Mouse (Mus musculus): ENCODE measurements around the gene Ninj1. TPM values are rescaled to one million over a fixed set of nuclear protein-coding genes. Genes with fewer than 3 reads are reported as not detected.

The Ninj1 gene
- polyA plus RNA-seq, 1 experiment from 2014 or later: 22.3 TPM

DNA sequence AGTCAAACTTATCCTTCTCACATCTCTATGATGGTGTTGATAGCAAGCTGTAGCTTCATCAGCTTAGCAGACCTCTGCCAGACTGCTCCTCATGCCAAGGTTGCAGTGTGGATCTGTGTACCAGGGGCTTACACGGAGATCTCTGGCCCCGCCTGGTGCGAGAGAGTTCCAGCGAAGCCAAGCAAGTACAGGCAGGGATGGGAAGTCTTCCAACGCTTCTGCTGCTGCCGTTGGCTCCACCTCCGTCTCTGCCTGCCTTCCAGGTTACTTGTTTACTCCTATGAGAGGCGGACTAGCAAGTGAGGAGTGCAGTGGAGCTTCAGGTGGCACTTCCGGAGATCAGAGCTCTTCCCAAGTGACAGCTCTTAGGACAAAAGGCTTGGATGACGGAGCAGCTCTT, 37.0 kb downstream of the Ninj1 start:
- WGBS: 19% methylated on average over 10 of the region's 10 CpGs
- H3K4me3 ChIP-seq (ENCODE audit: low read depth, low read length): no peak overlapping the region
- H3K27me3 ChIP-seq (ENCODE audit: control insufficient read depth, insufficient read depth, low read depth, low read length): no peaks in the 10 kb centered on the region
- H3K27ac ChIP-seq (ENCODE audit: low read length): no peak overlapping the region
- no peak overlapping the region for H3K4me2 ChIP-seq (ENCODE audit: low read length)
- no peaks in the 10 kb centered on the region for H3K36me3 ChIP-seq (ENCODE audit: control insufficient read depth, insufficient read depth, low read length)
- no peak for ATAC-seq
- H3K9me3 ChIP-seq (replicated peaks; ENCODE audit: control insufficient read depth, low read length, poor library complexity, severe bottlenecking): no peaks in the 10 kb centered on the region
- H3K9ac ChIP-seq (ENCODE audit: low read depth, low read length): no peak overlapping the region
- no peaks in the 10 kb centered on the region for H3K4me1 ChIP-seq (ENCODE audit: control insufficient read depth, insufficient read depth, low read length)

DNA sequence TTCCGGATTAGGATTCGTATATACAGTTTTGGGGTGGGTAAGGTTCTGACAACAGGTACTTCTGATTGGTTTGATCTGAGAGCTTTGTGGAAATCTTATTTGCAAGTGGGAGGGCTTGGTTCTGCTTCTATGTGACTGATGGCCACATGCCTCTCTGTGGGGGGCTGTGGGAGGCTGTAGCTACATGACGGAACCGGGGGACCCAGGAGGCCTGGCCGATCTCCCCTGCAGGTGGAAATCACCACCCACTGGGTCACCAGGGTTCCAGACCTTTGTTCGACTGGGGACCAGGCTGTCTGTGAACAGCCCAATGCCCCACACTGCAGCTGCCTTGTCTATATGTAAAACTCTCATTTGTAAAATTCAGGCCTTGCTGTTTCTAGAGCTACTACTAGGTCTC, 37.4 kb downstream of the Ninj1 start:
- Histone ChIP-seq H3K4me1 (ENCODE audit: control insufficient read depth, insufficient read depth, low read length) (no peaks in the 10 kb centered on the region), H3K36me3 (ENCODE audit: control insufficient read depth, insufficient read depth, low read length) (no peaks in the 10 kb centered on the region), H3K9ac (ENCODE audit: low read depth, low read length) (no peak overlapping the region), H3K4me2 (ENCODE audit: low read length) (no peak overlapping the region), H3K27ac (ENCODE audit: low read length) (no peak overlapping the region), H3K27me3 (ENCODE audit: control insufficient read depth, insufficient read depth, low read depth, low read length) (no peaks in the 10 kb centered on the region), H3K9me3 (replicated peaks; ENCODE audit: control insufficient read depth, low read length, poor library complexity, severe bottlenecking) (no peaks in the 10 kb centered on the region), H3K4me3 (ENCODE audit: low read depth, low read length) (no peak overlapping the region)
- WGBS: 21% methylated on average over 6 of the region's 6 CpGs
- ATAC-seq: no peak

DNA sequence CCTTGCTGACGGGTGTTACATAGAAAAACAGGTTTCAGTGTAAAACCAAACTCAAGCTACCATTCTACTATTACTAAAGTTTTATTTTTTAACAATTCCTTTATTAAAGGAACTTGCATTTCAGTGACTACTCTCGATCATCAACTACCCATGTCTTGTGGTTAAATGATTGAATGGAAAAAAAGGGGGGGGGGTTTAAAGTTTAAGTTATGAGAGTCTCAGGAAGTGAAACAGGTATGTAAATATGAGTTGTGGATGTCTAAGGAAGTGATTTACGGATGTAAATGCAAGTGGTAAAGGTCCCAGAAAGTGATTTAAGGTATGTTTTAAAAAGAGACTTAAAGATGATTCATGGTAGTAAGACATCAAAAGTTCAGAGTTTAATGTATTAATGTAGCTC, 37.9 kb downstream of the Ninj1 start:
- WGBS: 63% methylated on average over 3 of the region's 3 CpGs
- no peak overlapping the region for H3K9ac ChIP-seq (ENCODE audit: low read depth, low read length)
- H3K27ac ChIP-seq (ENCODE audit: low read length): no peak overlapping the region
- H3K36me3 ChIP-seq (ENCODE audit: control insufficient read depth, insufficient read depth, low read length): no peaks in the 10 kb centered on the region
- H3K9me3 ChIP-seq (replicated peaks; ENCODE audit: control insufficient read depth, low read length, poor library complexity, severe bottlenecking): no peaks in the 10 kb centered on the region
- H3K4me1 ChIP-seq (ENCODE audit: control insufficient read depth, insufficient read depth, low read length): no peaks in the 10 kb centered on the region
- ATAC-seq: no peak
- no peak overlapping the region for H3K4me3 ChIP-seq (ENCODE audit: low read depth, low read length)
- no peaks in the 10 kb centered on the region for H3K27me3 ChIP-seq (ENCODE audit: control insufficient read depth, insufficient read depth, low read depth, low read length)
- no peak overlapping the region for H3K4me2 ChIP-seq (ENCODE audit: low read length)

DNA sequence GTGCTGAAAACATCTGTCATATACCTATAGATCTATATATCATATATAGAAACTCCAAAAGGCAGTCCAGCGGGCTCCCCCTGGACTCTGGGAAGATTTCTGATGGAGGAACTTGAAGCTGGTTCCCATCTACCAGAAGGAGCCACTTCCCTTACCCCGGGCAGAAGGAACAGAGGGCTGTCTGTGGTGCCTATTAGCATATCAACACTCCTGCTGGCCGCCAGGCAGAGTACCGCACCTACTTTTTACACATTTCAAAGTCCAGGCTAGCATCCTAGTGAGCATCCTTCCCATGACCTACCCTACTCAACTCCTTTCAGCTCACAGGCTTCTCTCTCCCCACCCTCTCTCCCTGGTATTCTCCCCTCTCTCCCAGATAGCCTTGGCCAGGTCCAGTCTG, 38.3 kb downstream of the Ninj1 start:
- Histone ChIP-seq H3K9me3 (replicated peaks; ENCODE audit: control insufficient read depth, low read length, poor library complexity, severe bottlenecking) (no peaks in the 10 kb centered on the region), H3K9ac (ENCODE audit: low read depth, low read length) (no peak overlapping the region), H3K4me2 (ENCODE audit: low read length) (no peak overlapping the region), H3K27me3 (ENCODE audit: control insufficient read depth, insufficient read depth, low read depth, low read length) (no peaks in the 10 kb centered on the region), H3K27ac (ENCODE audit: low read length) (no peak overlapping the region), H3K36me3 (ENCODE audit: control insufficient read depth, insufficient read depth, low read length) (no peaks in the 10 kb centered on the region), H3K4me1 (ENCODE audit: control insufficient read depth, insufficient read depth, low read length) (no peaks in the 10 kb centered on the region), H3K4me3 (ENCODE audit: low read depth, low read length) (no peak overlapping the region)
- WGBS: 26% methylated on average over 4 of the region's 4 CpGs
- no peak for ATAC-seq

DNA sequence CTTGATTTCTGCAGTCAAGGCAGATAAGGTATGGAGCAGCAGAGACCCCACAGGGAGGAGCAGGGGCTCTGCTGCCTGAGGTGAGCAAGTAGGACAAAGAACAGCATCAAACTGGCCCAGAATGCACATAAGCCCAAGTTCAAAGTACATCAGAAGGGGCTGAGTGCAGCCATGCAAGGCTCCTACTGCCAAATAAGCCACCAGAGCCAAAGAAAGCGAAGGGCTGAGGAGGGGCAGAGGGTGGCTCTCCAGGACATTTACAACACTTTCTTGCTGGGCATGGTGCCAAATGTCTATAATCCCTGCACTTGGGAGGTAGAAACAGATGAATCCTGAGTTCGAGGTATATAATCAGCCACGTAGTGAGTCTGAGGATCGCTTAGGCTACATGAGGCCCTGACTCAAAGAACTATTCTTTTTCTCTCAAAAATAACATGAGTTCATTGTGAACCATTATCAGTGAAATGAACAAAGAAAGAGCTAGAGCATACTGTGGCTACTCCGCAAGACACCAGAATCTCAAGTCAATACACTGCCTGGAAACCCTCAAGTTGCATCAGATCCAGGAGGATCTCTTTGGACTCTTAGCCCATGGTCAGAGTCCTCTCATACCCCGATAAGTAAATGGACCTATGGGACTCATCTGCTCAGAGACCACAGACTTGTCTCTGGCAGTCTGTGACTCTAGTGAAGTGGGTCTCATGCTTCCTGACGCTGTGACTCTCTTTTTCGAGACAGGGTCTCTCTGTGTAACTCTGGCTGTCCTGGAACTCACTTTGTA, 46.7 kb downstream of the Ninj1 start:
- Histone ChIP-seq H3K27ac (ENCODE audit: low read length) (no peak overlapping the region), H3K4me3 (ENCODE audit: low read depth, low read length) (no peak overlapping the region), H3K27me3 (ENCODE audit: control insufficient read depth, insufficient read depth, low read depth, low read length) (no peaks in the 10 kb centered on the region), H3K9me3 (replicated peaks; ENCODE audit: control insufficient read depth, low read length, poor library complexity, severe bottlenecking) (no peaks in the 10 kb centered on the region), H3K9ac (ENCODE audit: low read depth, low read length) (no peak overlapping the region), H3K4me2 (ENCODE audit: low read length) (no peak overlapping the region), H3K4me1 (ENCODE audit: control insufficient read depth, insufficient read depth, low read length) (no peaks in the 10 kb centered on the region), H3K36me3 (ENCODE audit: control insufficient read depth, insufficient read depth, low read length) (no peaks in the 10 kb centered on the region)
- 80% methylated on average over 8 of the region's 8 CpGs for WGBS
- ATAC-seq: no peak

DNA sequence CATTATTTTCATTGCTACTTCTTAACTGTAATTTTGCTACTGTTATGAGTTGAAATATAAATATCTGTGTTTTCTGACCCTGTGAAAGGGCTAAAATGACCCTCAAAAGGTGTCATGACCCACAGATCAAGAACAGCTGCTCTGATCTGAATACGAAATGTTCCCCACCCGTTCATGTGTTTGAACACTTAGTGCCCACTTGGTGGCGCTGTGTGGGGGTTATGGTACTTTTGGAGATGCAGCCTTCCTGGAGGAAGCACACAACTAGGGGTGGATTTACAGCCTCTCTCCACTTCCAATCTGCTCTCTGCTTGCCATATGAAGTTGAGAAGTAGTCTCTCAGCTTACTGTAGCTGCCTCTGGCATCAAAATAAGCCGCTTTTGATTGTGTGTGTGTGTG, 47.4 kb downstream of the Ninj1 start:
- no peaks in the 10 kb centered on the region for H3K27me3 ChIP-seq (ENCODE audit: control insufficient read depth, insufficient read depth, low read depth, low read length)
- ATAC-seq: no peak
- H3K9ac ChIP-seq (ENCODE audit: low read depth, low read length): no peak overlapping the region
- no peaks in the 10 kb centered on the region for H3K36me3 ChIP-seq (ENCODE audit: control insufficient read depth, insufficient read depth, low read length)
- no peak overlapping the region for H3K4me2 ChIP-seq (ENCODE audit: low read length)
- H3K4me1 ChIP-seq (ENCODE audit: control insufficient read depth, insufficient read depth, low read length): no peaks in the 10 kb centered on the region
- WGBS: 96% methylated on average over 4 of the region's 4 CpGs
- no peaks in the 10 kb centered on the region for H3K9me3 ChIP-seq (replicated peaks; ENCODE audit: control insufficient read depth, low read length, poor library complexity, severe bottlenecking)
- no peak overlapping the region for H3K4me3 ChIP-seq (ENCODE audit: low read depth, low read length)
- no peak overlapping the region for H3K27ac ChIP-seq (ENCODE audit: low read length)

DNA sequence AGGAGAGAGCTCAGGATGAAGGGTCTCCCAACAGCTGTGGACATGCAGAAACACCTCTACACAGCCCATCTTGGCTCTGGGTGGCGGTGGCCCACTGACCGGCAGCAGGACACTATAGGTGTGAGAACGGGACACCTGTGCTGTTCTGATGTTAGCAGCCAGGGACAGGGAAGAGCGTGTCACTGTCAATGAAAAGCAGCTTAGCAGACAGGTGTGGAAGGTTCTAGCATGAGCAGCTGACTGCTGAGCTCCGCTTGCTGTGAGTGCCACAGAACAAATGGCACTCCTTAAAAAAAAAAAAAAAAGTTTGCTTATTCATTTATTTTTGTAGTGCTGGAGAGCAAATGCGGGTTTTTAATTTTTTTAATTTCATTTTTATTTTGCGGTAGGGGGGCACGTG, 50.3 kb downstream of the Ninj1 start:
- WGBS: 95% methylated on average over 8 of the region's 8 CpGs
- Histone ChIP-seq H3K4me2 (ENCODE audit: low read length) (no peak overlapping the region), H3K4me3 (ENCODE audit: low read depth, low read length) (no peak overlapping the region), H3K9me3 (replicated peaks; ENCODE audit: control insufficient read depth, low read length, poor library complexity, severe bottlenecking) (no peaks in the 10 kb centered on the region), H3K36me3 (ENCODE audit: control insufficient read depth, insufficient read depth, low read length) (no peaks in the 10 kb centered on the region), H3K27ac (ENCODE audit: low read length) (no peak overlapping the region), H3K4me1 (ENCODE audit: control insufficient read depth, insufficient read depth, low read length) (no peaks in the 10 kb centered on the region), H3K27me3 (ENCODE audit: control insufficient read depth, insufficient read depth, low read depth, low read length) (no peaks in the 10 kb centered on the region), H3K9ac (ENCODE audit: low read depth, low read length) (no peak overlapping the region)
- no peak for ATAC-seq

DNA sequence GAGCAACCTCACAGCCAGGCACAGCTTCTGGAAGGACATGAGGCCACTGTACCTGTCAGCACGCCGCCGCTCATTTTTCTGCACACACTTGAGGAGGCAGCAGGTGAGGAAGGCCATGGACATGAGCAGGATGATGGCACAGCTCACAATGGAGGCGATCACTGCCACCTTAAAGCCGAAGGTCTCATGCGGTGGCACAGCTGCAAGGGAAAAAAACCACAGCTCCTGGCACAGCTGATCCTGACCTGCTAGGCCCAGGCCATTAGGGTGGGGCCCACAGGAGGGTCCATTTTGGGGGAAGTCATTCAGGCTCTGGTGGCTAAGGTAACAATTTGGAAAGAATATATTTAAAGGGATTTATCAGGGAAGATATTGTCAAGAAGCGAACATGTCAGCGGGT, 51.5 kb downstream of the Ninj1 start:
- H3K27me3 ChIP-seq (ENCODE audit: control insufficient read depth, insufficient read depth, low read depth, low read length): no peaks in the 10 kb centered on the region
- WGBS: 94% methylated on average over 8 of the region's 8 CpGs
- no peaks in the 10 kb centered on the region for H3K36me3 ChIP-seq (ENCODE audit: control insufficient read depth, insufficient read depth, low read length)
- no peak overlapping the region for H3K27ac ChIP-seq (ENCODE audit: low read length)
- no peak for ATAC-seq
- no peak overlapping the region for H3K9ac ChIP-seq (ENCODE audit: low read depth, low read length)
- H3K9me3 ChIP-seq (replicated peaks; ENCODE audit: control insufficient read depth, low read length, poor library complexity, severe bottlenecking): no peaks in the 10 kb centered on the region
- no peak overlapping the region for H3K4me2 ChIP-seq (ENCODE audit: low read length)
- no peaks in the 10 kb centered on the region for H3K4me1 ChIP-seq (ENCODE audit: control insufficient read depth, insufficient read depth, low read length)
- H3K4me3 ChIP-seq (ENCODE audit: low read depth, low read length): no peak overlapping the region

DNA sequence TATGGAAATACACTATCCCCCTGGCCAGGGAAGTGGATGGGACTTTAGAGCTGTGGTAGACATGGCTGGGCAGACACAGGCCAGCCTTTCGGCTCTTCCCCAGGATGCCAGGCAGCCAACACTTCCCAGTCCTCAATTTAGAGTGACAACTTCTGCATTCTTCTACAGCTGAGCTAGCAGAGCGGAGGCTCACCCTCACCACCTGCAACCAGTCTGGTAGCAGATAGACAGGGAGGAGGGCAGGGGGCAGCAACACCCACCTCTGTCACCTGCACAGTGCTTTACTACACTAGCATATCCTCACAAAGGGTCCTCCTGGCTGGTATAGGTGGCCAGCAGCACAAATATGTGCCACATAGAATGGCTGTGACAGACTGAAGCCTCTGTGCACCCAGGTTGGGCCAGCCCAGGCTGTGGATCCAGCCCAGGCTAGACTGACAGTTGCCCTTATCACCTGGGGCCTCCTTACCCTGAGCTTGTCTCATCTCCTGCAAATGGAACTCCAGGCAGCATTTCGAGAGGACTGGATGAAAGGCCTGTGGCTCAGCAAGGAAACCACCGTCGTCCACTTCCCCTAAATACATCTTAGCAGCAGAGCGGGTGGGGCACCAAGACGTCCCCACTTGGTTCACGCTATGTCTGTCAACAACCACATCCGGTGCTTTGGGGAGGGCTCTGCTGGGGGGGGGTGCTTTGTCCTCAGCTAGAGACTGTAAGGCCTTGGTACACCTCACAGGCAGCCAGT, 55.2 kb downstream of the Ninj1 start:
- Histone ChIP-seq H3K4me3 (ENCODE audit: low read depth, low read length) (no peak overlapping the region), H3K27ac (ENCODE audit: low read length) (no peak overlapping the region), H3K27me3 (ENCODE audit: control insufficient read depth, insufficient read depth, low read depth, low read length) (peaks cover 11% of the 10 kb centered on the region), H3K9me3 (replicated peaks; ENCODE audit: control insufficient read depth, low read length, poor library complexity, severe bottlenecking) (no peaks in the 10 kb centered on the region), H3K4me2 (ENCODE audit: low read length) (no peak overlapping the region), H3K4me1 (ENCODE audit: control insufficient read depth, insufficient read depth, low read length) (no peaks in the 10 kb centered on the region), H3K36me3 (ENCODE audit: control insufficient read depth, insufficient read depth, low read length) (no peaks in the 10 kb centered on the region), H3K9ac (ENCODE audit: low read depth, low read length) (no peak overlapping the region)
- WGBS: 69% methylated on average over 9 of the region's 9 CpGs
- ATAC-seq: no peak
